Mouse (Mus musculus) ES-E14 (cell line): ENCODE measurements around the gene Nav3. TPM values are rescaled to one million over a fixed set of nuclear protein-coding genes. Genes with fewer than 3 reads are reported as not detected.

Source experiments
- DNase-seq: peaks from one replicate; pipeline ENCODE4 v3.0.0-alpha.2; 2013; ENCODE audit warnings: low read depth, low spot score
- H3K27ac ChIP-seq: 2 replicates; pipeline ENCODE4 v1.5.1; 2012; ENCODE audit warnings: low read depth, mild to moderate bottlenecking, low read length, moderate library complexity, mixed read lengths; ENCODE audit not compliant: poor library complexity, insufficient read depth, severe bottlenecking
- H3K36me3 ChIP-seq: 2 replicates; pipeline ENCODE4 v1.6.1; 2012; ENCODE audit warnings: mild to moderate bottlenecking, low read length, moderate library complexity, mixed read lengths; ENCODE audit not compliant: control insufficient read depth, poor library complexity, insufficient read depth, severe bottlenecking
- H3K4me1 ChIP-seq, 2 experiments: fragments of 150-350 bp in 1 of 2; sonication (generic) in 1 of 2; 2 replicates each; pipeline ENCODE4 v1.6.1; 2012; ENCODE audit warnings: low read length in 2 of 2, mild to moderate bottlenecking in 1 of 2, mixed read lengths in 1 of 2; ENCODE audit not compliant: control insufficient read depth in 2 of 2, insufficient read depth in 2 of 2, poor library complexity in 1 of 2
- H3K4me3 ChIP-seq, 2 experiments: fragments of 150-350 bp in 1 of 2; sonication (generic) in 1 of 2; 2 replicates each; pipeline ENCODE4 v1.5.1; 2012; ENCODE audit warnings: low read length in 2 of 2, low read depth in 1 of 2, mild to moderate bottlenecking in 1 of 2, mixed read lengths in 1 of 2; ENCODE audit not compliant: insufficient read depth in 1 of 2, poor library complexity in 1 of 2, severe bottlenecking in 1 of 2
- H3K9ac ChIP-seq: 2 replicates; pipeline ENCODE4 v1.6.1; 2012; ENCODE audit warnings: low read depth, mild to moderate bottlenecking, low read length, mixed read lengths; ENCODE audit not compliant: poor library complexity, insufficient read depth, severe bottlenecking
- H3K9me3 ChIP-seq: fragments of 150-350 bp; sonication (generic); 2 replicates; pipeline ENCODE4 v1.6.1; 2012; ENCODE audit warnings: low read depth, mild to moderate bottlenecking, low read length; ENCODE audit not compliant: control insufficient read depth, insufficient read depth
- CHD2 ChIP-seq: IDR thresholded peaks from 2 replicates; pipeline ENCODE4 v1.6.1; 2014; ENCODE audit warnings: mild to moderate bottlenecking, low read depth, low read length, inconsistent platforms
- HCFC1 ChIP-seq: IDR thresholded peaks from 2 replicates; pipeline ENCODE4 v1.6.1; 2012; ENCODE audit warnings: low read length, inconsistent platforms, borderline replicate concordance; ENCODE audit not compliant: insufficient read depth
- MAFK ChIP-seq: IDR thresholded peaks from 2 replicates; pipeline ENCODE4 v1.6.1; 2014; ENCODE audit warnings: mild to moderate bottlenecking, low read depth, low read length, inconsistent platforms; ENCODE audit not compliant: insufficient read depth
- ZC3H11A ChIP-seq: IDR thresholded peaks from 2 replicates; pipeline ENCODE4 v1.6.1; 2012; ENCODE audit warnings: low read depth, mild to moderate bottlenecking, inconsistent platforms, low read length, borderline replicate concordance
- ZNF384 ChIP-seq: IDR thresholded peaks from 2 replicates; pipeline ENCODE4 v1.6.1; 2012; ENCODE audit warnings: low read depth, low read length, inconsistent platforms
- in situ Hi-C, 2 experiments: fragments of 600-800 bp; cut with MboI; formaldehyde crosslinking; loops; one replicate each; pipeline ENCODE4 v1.15.1; 2025; ENCODE audit warnings: low sequenced_read_pairs in 2 of 2, inconsistent platforms in 1 of 2; ENCODE audit not compliant: unreplicated experiment in 2 of 2
- total RNA-seq: library from RNA; depleted of rRNA; stranded (reverse); fragments of 300-350 nt; gene quantifications from 2 replicates; pipeline ENCODE4 v1.2.3, GENCODE M21; 2012

The Nav3 gene
- total RNA-seq, 1 experiment: 1.4 TPM

DNA sequence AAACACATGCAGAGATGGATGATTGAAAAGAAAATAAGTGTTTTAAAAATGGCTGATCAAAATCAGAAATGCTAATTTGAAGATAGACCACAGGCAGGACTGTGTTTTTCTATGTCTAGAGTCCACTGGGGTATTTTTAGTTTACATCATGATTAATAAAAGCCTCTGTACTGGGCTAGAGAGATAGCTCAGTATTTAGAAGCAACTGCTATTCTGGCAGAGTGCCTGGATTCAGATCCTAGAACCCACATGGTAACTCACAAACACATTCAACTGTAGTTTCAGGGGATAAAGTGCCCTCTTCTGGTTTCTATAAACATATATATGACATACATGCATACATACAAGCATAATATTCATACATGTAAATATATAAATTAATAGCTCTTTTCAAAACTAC is 293.4 kb downstream of the Nav3 start:
- TF ChIP-seq MAFK (no peak), HCFC1 (no peak), CHD2 (no peak), ZC3H11A (no peak), ZNF384 (no peak)

GRCm38 (mm10) chr10:110160894-110161293 is 295.1 kb downstream of the Nav3 start:
- H3K9ac ChIP-seq: no peak overlapping the region
- H3K4me1 ChIP-seq: no peaks in the 10 kb centered on the region
- no peak for DNase-seq
- TF ChIP-seq MAFK (no peak), ZNF384 (no peak), ZC3H11A (no peak), CHD2 (no peak), HCFC1 (no peak)
- H3K27ac ChIP-seq: no peak overlapping the region
- no peaks in the 10 kb centered on the region for H3K9me3 ChIP-seq
- no peaks in the 10 kb centered on the region for H3K36me3 ChIP-seq
- in situ Hi-C loops: no loop called here
- no peak overlapping the region for H3K4me3 ChIP-seq

More for the DNA sequence above, 293.4 kb downstream of the Nav3 start:
- Histone ChIP-seq H3K9ac (no peak overlapping the region), H3K4me1 (no peaks in the 10 kb centered on the region), H3K9me3 (no peaks in the 10 kb centered on the region), H3K27ac (no peak overlapping the region), H3K36me3 (no peaks in the 10 kb centered on the region), H3K4me3 (no peak overlapping the region)
- in situ Hi-C loops: no loop called here
- DNase-seq: no peak

DNA sequence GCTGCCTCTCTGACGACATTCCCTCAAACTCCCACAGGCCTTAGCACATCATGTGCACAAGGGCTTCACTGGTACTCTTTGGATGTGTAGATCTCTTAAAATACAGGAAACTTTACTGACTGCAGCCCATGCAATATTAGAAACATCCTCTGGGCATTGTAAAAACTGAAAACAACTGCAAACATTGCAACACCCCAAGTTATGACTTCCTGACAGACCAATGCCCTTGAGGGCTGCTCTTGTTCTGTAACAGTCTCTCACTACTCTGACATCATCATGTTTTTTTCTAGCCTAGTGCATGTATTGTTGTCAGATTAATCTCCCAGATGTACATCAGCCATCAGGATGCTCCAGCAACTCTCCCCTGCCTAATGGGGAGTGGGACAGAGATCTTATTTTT is 296.5 kb downstream of the Nav3 start:
- in situ Hi-C loops: no loop called here
- H3K27ac ChIP-seq: no peak overlapping the region
- no peak overlapping the region for H3K9ac ChIP-seq
- DNase-seq: no peak
- TF ChIP-seq CHD2: no peak
- TF ChIP-seq ZC3H11A: no peak
- no peak for TF ChIP-seq MAFK
- no peak for TF ChIP-seq ZNF384
- no peak for TF ChIP-seq HCFC1
- no peaks in the 10 kb centered on the region for H3K9me3 ChIP-seq
- no peaks in the 10 kb centered on the region for H3K4me1 ChIP-seq
- H3K4me3 ChIP-seq: no peak overlapping the region
- no peaks in the 10 kb centered on the region for H3K36me3 ChIP-seq

- no peak for TF ChIP-seq ZC3H11A
- no peak for TF ChIP-seq HCFC1
- TF ChIP-seq CHD2: no peak
- TF ChIP-seq ZNF384: no peak
- no peak for TF ChIP-seq MAFK
- in situ Hi-C loops: no loop called here
- no peak for DNase-seq
- no peak overlapping the region for H3K27ac ChIP-seq
- no peak overlapping the region for H3K4me3 ChIP-seq
- H3K9me3 ChIP-seq: no peaks in the 10 kb centered on the region
- no peak overlapping the region for H3K9ac ChIP-seq
- H3K4me1 ChIP-seq: no peaks in the 10 kb centered on the region
- H3K36me3 ChIP-seq: no peaks in the 10 kb centered on the region
Measured at GRCm38 (mm10) chr10:110158122-110158521, 297.9 kb downstream of the Nav3 start.

GRCm38 (mm10) chr10:110156412-110156811 is 299.6 kb downstream of the Nav3 start:
- H3K4me1 ChIP-seq: no peaks in the 10 kb centered on the region
- in situ Hi-C loops: no loop called here
- TF ChIP-seq MAFK (no peak), ZNF384 (no peak), HCFC1 (no peak), ZC3H11A (no peak), CHD2 (no peak)

More at GRCm38 (mm10) chr10:110156412-110156811, 299.6 kb downstream of the Nav3 start:
- Histone ChIP-seq H3K4me3 (no peak overlapping the region), H3K27ac (no peak overlapping the region), H3K36me3 (no peaks in the 10 kb centered on the region), H3K9ac (no peak overlapping the region), H3K9me3 (no peaks in the 10 kb centered on the region)
- no peak for DNase-seq
